Mouse (Mus musculus): ENCODE results near the gene Ctf1. TPM values are rescaled to one million over a fixed set of nuclear protein-coding genes. Genes with fewer than 3 reads are reported as not detected.
"Not testable (repeated sequence)": the region's sequence is repeated elsewhere in the genome, so short reads cannot be mapped to it uniquely, and the experiment has no call there.

The Ctf1 gene
- total RNA-seq, 2 experiments from 2014 or later: 5.2 to 5.4 TPM

- DNase-seq (ENCODE audit: low spot score in 2 of 2): no peak
These were observed 15.4 kb downstream of the Ctf1 start for GRCm38 (mm10) chr7:127727898-127728297.

GRCm38 (mm10) chr7:127730170-127730569 is 17.6 kb downstream of the Ctf1 start:
- no peak for DNase-seq (ENCODE audit: low spot score in 2 of 2)

DNA sequence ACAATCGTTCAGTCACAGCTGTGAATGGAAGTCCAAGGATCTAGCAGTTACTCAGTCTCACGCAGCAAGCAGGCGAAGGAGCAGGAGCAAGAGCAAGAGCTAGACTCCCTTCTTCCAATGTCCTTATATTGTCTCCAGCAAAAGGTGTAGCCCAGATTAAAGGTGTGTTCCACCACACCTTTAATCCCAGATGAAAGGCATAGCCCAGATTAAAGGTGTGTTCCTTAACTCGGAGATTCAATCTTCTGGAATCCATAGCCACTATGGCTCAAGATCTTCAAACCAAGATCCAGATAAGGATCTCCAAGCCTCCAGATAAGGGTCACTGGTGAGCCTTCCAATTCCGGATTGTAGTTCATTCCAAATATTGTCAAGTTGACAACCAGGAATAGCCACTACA is 19.5 kb downstream of the Ctf1 start, which contains the start of gene Ctf2:
Ctf2 (minus strand) TSS at position 101 of the 400 bp plus-strand sequence.
- not testable (repeated sequence) for DNase-seq (ENCODE audit: low spot score in 2 of 2)

DNA sequence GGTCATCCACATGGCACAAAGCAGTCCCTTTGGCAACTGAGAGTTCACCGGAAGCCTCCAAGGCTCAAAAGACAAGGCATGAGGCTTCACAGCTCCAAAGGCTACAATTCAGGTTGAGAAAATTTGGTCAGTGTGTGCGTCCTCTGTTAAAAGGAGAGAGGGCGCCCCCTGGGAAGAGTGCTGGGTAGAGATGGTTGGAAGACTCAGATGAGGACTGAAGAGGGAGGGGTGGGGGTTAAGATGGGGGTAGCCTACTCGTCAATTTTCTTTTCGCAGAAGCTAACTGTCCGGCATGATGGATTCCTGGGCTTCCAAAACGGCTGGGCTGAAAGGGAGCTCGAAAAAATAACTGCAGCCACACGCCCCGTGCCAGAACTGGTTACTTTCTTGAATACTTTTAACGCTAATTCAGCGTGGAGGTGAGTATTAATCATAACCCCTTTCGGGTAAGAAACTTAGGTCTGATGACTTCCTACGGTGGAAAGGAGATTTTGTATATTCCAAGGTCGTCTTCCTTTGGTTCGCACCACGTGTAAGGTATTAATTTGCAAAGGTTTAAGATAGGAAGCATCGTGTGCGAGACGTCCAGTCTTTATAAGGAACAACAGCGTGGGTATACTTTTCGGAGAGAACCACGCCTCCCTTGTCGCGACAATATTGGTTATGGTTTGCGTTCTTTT is 32.0 kb downstream of the Ctf1 start, which contains the start of gene Fbxl19:
Fbxl19 (plus strand) TSS at position 178 of the 680 bp plus-strand sequence.
- peak; percentile 37 to 57 for DNase-seq (ENCODE audit: low spot score in 2 of 2)

DNA sequence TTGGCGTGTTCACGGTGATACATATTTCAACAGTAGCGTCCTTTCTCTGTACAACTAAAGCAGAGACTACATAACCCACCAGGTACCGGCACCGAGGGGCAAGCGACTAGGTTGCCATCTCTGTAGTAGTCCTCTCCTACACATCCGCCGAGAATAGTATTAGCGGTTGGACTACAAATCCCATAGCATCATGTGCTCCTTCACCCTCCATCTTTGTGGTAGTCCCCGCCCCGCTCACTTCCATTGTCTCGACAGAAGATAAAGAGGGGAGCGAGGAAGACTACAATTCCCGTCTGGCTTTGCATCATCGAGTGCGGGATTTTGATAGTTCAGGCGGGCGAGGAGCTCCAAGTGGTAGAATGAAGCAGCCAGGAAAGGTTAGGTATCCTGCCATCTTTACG is 32.7 kb downstream of the Ctf1 start:
- DNase-seq (ENCODE audit: low spot score in 2 of 2): peak; percentile 43 to 77

- peak; percentile 60 to 87 for DNase-seq (ENCODE audit: low spot score in 2 of 2)
These were observed 33.3 kb downstream of the Ctf1 start for GRCm38 (mm10) chr7:127745652-127746493.

- no peak for DNase-seq (ENCODE audit: low spot score in 2 of 2)
These were observed 34.3 kb downstream of the Ctf1 start for GRCm38 (mm10) chr7:127746494-127747491.

GRCm38 (mm10) chr7:127747559-127748234 is 35.2 kb downstream of the Ctf1 start:
- DNase-seq (ENCODE audit: low spot score in 2 of 2): no peak

- no peak for DNase-seq (ENCODE audit: low spot score in 2 of 2)
These were observed 35.7 kb downstream of the Ctf1 start for GRCm38 (mm10) chr7:127748235-127748560.

- DNase-seq (ENCODE audit: low spot score in 2 of 2): no peak
These were observed 37.9 kb downstream of the Ctf1 start for GRCm38 (mm10) chr7:127750131-127751127.

DNA sequence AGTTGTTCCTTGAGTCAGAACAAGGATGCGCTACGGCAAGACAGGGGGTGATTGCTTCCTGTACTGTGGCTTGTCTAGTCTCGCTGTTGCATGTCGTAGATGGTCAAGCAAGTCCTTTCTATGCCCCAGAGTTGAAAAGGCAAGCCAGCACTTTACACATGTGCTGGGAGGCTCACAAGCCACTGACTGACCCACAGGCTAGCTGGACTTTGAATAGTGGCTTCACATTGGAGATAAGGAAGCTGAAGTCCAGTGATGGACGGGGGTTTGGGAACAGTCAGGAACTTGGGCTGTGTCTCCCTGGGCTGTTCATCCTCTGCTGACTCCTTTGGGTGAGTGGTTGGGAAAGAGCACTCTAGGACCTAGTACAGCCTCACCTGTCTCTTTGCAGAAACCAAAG is 39.1 kb downstream of the Ctf1 start:
- DNase-seq (ENCODE audit: low spot score in 2 of 2): no peak

GRCm38 (mm10) chr7:127752069-127752468 is 39.5 kb downstream of the Ctf1 start:
- no peak for DNase-seq (ENCODE audit: low spot score in 2 of 2)

DNA sequence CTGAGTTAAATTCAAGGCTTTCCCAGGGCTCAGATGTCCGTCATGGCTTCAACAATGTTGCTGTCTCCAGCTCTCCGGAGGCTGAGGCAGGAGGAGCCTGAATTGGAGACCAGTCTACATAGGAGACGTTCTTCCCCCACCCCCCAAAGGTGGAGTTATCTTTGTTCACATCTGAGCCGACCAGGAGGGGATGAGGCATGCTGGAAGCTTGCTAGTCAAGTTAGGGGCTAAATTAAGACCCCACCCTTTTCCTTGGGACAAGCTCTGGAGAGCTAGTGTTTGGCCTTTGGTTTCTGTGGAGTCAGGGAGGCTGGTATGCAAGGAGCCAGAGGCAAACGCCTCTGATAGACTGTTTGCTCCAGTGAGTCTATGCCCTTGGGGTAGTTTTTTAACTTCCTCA is 40.6 kb downstream of the Ctf1 start:
- DNase-seq (ENCODE audit: low spot score in 2 of 2): no peak

- no peak for DNase-seq (ENCODE audit: low spot score in 2 of 2)
These were observed 41.2 kb downstream of the Ctf1 start for GRCm38 (mm10) chr7:127753741-127754140.

GRCm38 (mm10) chr7:127759716-127760115 is 47.2 kb downstream of the Ctf1 start:
- no peak for DNase-seq (ENCODE audit: low spot score in 2 of 2)

- no peak for DNase-seq (ENCODE audit: low spot score in 2 of 2)
These were observed 47.9 kb downstream of the Ctf1 start for GRCm38 (mm10) chr7:127760478-127760877.

GRCm38 (mm10) chr7:127761026-127761425 is 48.5 kb downstream of the Ctf1 start:
- DNase-seq (ENCODE audit: low spot score in 2 of 2): no peak

- no peak for DNase-seq (ENCODE audit: low spot score in 2 of 2)
These were observed 51.1 kb downstream of the Ctf1 start for GRCm38 (mm10) chr7:127763642-127764041.

GRCm38 (mm10) chr7:127765756-127766155 is 53.2 kb downstream of the Ctf1 start:
- DNase-seq (ENCODE audit: low spot score in 2 of 2): no peak
